Mouse (Mus musculus) cerebellum, adult 2 months (tissue): ENCODE measurements at regions not wholly inside any gene's neighbourhood (a gene's known extent, or its start where the extent isn't known, plus 50 kb on each side); places are given as distances from the start of the nearest gene placed in this dataset.

Experiments
- CTCF ChIP-seq: fragments of 200-500 bp; IDR thresholded peaks from 2 replicates; pipeline ENCODE4 v1.5.1; 2011; ENCODE audit warnings: low read depth, mild to moderate bottlenecking, control low read depth, low read length, moderate library complexity, borderline replicate concordance; ENCODE audit not compliant: insufficient read depth
- POLR2A ChIP-seq: fragments of 200-500 bp; IDR thresholded peaks from 2 replicates; pipeline ENCODE4 v1.6.1; 2011; ENCODE audit warnings: low read length, control low read depth, borderline replicate concordance; ENCODE audit not compliant: insufficient read depth

- TF ChIP-seq CTCF (no peak), POLR2A (no peak)
These were observed 734.1 kb upstream of the A1bg start for GRCm38 (mm10) chr15:61656951-61657350.
